Mouse (Mus musculus): ENCODE results near the gene Ccl6.

DNA sequence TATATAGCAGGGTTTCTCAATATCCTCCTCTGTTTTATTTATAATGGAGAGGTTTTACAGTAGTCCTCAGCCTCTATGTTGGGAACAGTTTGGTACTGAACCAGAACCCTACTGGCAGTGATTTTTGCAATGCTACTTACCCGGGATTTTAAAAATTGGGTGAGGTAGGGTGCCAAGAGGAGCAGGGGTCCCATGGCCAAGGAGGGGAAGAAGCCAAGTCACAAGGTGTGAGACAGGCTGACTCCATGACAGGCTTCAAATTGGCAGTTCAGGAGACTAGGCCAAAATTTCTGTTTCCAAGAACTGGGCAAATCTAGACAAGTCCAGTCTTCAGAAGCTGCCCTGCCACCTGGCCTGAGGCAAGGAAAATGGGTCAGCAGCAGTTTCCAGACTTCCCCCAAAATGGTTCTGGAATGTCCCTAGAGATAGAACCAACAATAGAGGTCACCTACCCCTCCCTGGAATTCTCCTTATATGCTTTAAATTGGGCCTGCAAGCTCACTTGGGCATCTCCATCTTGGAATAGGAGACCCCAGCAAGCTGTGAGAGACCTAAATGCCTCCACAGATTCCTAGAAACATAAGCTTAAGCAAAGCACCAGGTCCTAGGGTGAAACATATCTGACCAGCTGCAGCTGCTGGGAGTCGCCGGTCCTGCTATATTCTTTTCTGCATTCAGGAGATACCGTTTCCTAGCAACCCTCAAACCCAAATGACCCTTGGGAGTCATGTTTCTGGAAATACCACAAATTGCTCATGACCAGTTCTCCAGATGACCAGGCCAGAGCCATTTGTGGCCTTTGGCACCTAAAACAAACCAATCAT is 10.0 kb downstream of the Ccl6 start:
- TF ChIP-seq POLR2A (IDR thresholded peaks at IDR 0.05; ENCODE audit: low read depth, low read length): no peak
- TF ChIP-seq CTCF (IDR thresholded peaks at IDR 0.05; ENCODE audit: extremely low read depth, insufficient read depth, insufficient read length, insufficient replicate concordance): no peak

Measured in spleen, adult 2 months (tissue).